Mouse (Mus musculus): ENCODE results near the gene Olfr1357. TPM values are rescaled to one million over a fixed set of nuclear protein-coding genes. Genes with fewer than 3 reads are reported as not detected.

The Olfr1357 gene
- polyA plus RNA-seq, 1 experiment from 2014 or later: not detected

- peaks cover 29% of the 10 kb centered on the region; the same call in 1 of the 2 replicates for H3K36me3 ChIP-seq (ENCODE audit: control insufficient read depth, insufficient read depth, low read length)
- no peak overlapping the region for H3K9ac ChIP-seq (ENCODE audit: low read depth, low read length)
- ATAC-seq (ENCODE audit: low FRiP score, low TSS enrichment): no peak
- H3K4me3 ChIP-seq (ENCODE audit: low read length): peak overlapping the region; percentile 69; the same call in 1 of the 2 replicates
- H3K9me3 ChIP-seq (ENCODE audit: control insufficient read depth, low read length): no peaks in the 10 kb centered on the region
- H3K4me1 ChIP-seq (ENCODE audit: control insufficient read depth, insufficient read depth, low read length): no peaks in the 10 kb centered on the region
- no peaks in the 10 kb centered on the region for H3K27me3 ChIP-seq (ENCODE audit: control insufficient read depth, insufficient read depth, low read length)
- H3K4me2 ChIP-seq (replicated peaks; ENCODE audit: low read depth, low read length): no peak overlapping the region
- 83% methylated on average over 2 of the region's 2 CpGs for WGBS
- no peak overlapping the region for H3K27ac ChIP-seq (ENCODE audit: low read depth, low read length)
These were observed 42.2 kb downstream of the Olfr1357 start for GRCm38 (mm10) chr10:78575690-78576089.

- peak overlapping the region; percentile 74 for H3K9ac ChIP-seq (ENCODE audit: low read depth, low read length)
- peak overlapping the region; percentile 69 for H3K4me3 ChIP-seq (ENCODE audit: low read length)
- H3K4me2 ChIP-seq (replicated peaks; ENCODE audit: low read depth, low read length): peak overlapping the region; percentile 64
- H3K27me3 ChIP-seq (ENCODE audit: control insufficient read depth, insufficient read depth, low read length): no peaks in the 10 kb centered on the region
- H3K4me1 ChIP-seq (ENCODE audit: control insufficient read depth, insufficient read depth, low read length): no peaks in the 10 kb centered on the region
- peak overlapping the region; percentile 85 for H3K27ac ChIP-seq (ENCODE audit: low read depth, low read length)
- ATAC-seq (ENCODE audit: low FRiP score, low TSS enrichment): peak; percentile 53
- 15% methylated on average over 13 of the region's 13 CpGs for WGBS
- peaks cover 28% of the 10 kb centered on the region; the same call in 1 of the 2 replicates for H3K36me3 ChIP-seq (ENCODE audit: control insufficient read depth, insufficient read depth, low read length)
- H3K9me3 ChIP-seq (ENCODE audit: control insufficient read depth, low read length): no peaks in the 10 kb centered on the region
These were observed 42.7 kb downstream of the Olfr1357 start for GRCm38 (mm10) chr10:78575105-78575632.

- Histone ChIP-seq H3K9me3 (ENCODE audit: control insufficient read depth, low read length) (no peaks in the 10 kb centered on the region), H3K4me2 (replicated peaks; ENCODE audit: low read depth, low read length) (peak within 1 kb of the TSS; percentile 64), H3K9ac (ENCODE audit: low read depth, low read length) (peak within 1 kb of the TSS; percentile 74), H3K4me3 (ENCODE audit: low read length) (peak within 1 kb of the TSS; percentile 69), H3K36me3 (ENCODE audit: control insufficient read depth, insufficient read depth, low read length) (peaks cover 21% of the 10 kb centered on the region; the same call in 1 of the 2 replicates), H3K4me1 (ENCODE audit: control insufficient read depth, insufficient read depth, low read length) (no peaks in the 10 kb centered on the region), H3K27me3 (ENCODE audit: control insufficient read depth, insufficient read depth, low read length) (no peaks in the 10 kb centered on the region), H3K27ac (ENCODE audit: low read depth, low read length) (peak within 1 kb of the TSS; percentile 85)
- 0% methylated on average over 51 of the region's 51 CpGs for WGBS
- ATAC-seq (ENCODE audit: low FRiP score, low TSS enrichment): peak; percentile 93
These were observed 43.4 kb downstream of the Olfr1357 start, which contains the start of gene Ilvbl for GRCm38 (mm10) chr10:78574250-78575104. TSS of gene Ilvbl (plus strand) at chr10:78574346.

- H3K36me3 ChIP-seq (ENCODE audit: control insufficient read depth, insufficient read depth, low read length): peaks cover 9% of the 10 kb centered on the region; the same call in 1 of the 2 replicates
- H3K4me2 ChIP-seq (replicated peaks; ENCODE audit: low read depth, low read length): no peak overlapping the region
- H3K27ac ChIP-seq (ENCODE audit: low read depth, low read length): no peak overlapping the region
- no peaks in the 10 kb centered on the region for H3K4me1 ChIP-seq (ENCODE audit: control insufficient read depth, insufficient read depth, low read length)
- no peaks in the 10 kb centered on the region for H3K9me3 ChIP-seq (ENCODE audit: control insufficient read depth, low read length)
- H3K9ac ChIP-seq (ENCODE audit: low read depth, low read length): no peak overlapping the region
- H3K4me3 ChIP-seq (ENCODE audit: low read length): no peak overlapping the region
- 77% methylated on average over 3 of the region's 3 CpGs for WGBS
- no peaks in the 10 kb centered on the region for H3K27me3 ChIP-seq (ENCODE audit: control insufficient read depth, insufficient read depth, low read length)
- ATAC-seq (ENCODE audit: low FRiP score, low TSS enrichment): no peak
These were observed 44.6 kb downstream of the Olfr1357 start for GRCm38 (mm10) chr10:78573226-78573625.

- H3K9ac ChIP-seq (ENCODE audit: low read depth, low read length): no peak overlapping the region
These were observed 47.0 kb downstream of the Olfr1357 start for GRCm38 (mm10) chr10:78570897-78571296.

GRCm38 (mm10) chr10:78570416-78570815 lies 47.5 kb downstream of the Olfr1357 start:
- Histone ChIP-seq H3K4me1 (ENCODE audit: control insufficient read depth, insufficient read depth, low read length) (no peaks in the 10 kb centered on the region), H3K27ac (ENCODE audit: low read depth, low read length) (no peak overlapping the region)
- 70% methylated on average over 6 of the region's 6 CpGs for WGBS

More at GRCm38 (mm10) chr10:78570897-78571296, 47.0 kb downstream of the Olfr1357 start:
- H3K4me3 ChIP-seq (ENCODE audit: low read length): no peak overlapping the region
- H3K36me3 ChIP-seq (ENCODE audit: control insufficient read depth, insufficient read depth, low read length): no peaks in the 10 kb centered on the region
- H3K4me1 ChIP-seq (ENCODE audit: control insufficient read depth, insufficient read depth, low read length): no peaks in the 10 kb centered on the region
- WGBS: 68% methylated on average over 2 of the region's 2 CpGs
- H3K9me3 ChIP-seq (ENCODE audit: control insufficient read depth, low read length): no peaks in the 10 kb centered on the region
- H3K27me3 ChIP-seq (ENCODE audit: control insufficient read depth, insufficient read depth, low read length): no peaks in the 10 kb centered on the region
- no peak overlapping the region for H3K4me2 ChIP-seq (replicated peaks; ENCODE audit: low read depth, low read length)
- H3K27ac ChIP-seq (ENCODE audit: low read depth, low read length): no peak overlapping the region
- no peak for ATAC-seq (ENCODE audit: low FRiP score, low TSS enrichment)

GRCm38 (mm10) chr10:78569686-78570085 lies 48.2 kb downstream of the Olfr1357 start:
- Histone ChIP-seq H3K4me2 (replicated peaks; ENCODE audit: low read depth, low read length) (no peak overlapping the region), H3K36me3 (ENCODE audit: control insufficient read depth, insufficient read depth, low read length) (no peaks in the 10 kb centered on the region), H3K9me3 (ENCODE audit: control insufficient read depth, low read length) (no peaks in the 10 kb centered on the region), H3K27me3 (ENCODE audit: control insufficient read depth, insufficient read depth, low read length) (no peaks in the 10 kb centered on the region), H3K4me3 (ENCODE audit: low read length) (no peak overlapping the region), H3K4me1 (ENCODE audit: control insufficient read depth, insufficient read depth, low read length) (no peaks in the 10 kb centered on the region), H3K27ac (ENCODE audit: low read depth, low read length) (no peak overlapping the region), H3K9ac (ENCODE audit: low read depth, low read length) (no peak overlapping the region)
- no peak for ATAC-seq (ENCODE audit: low FRiP score, low TSS enrichment)
- WGBS: 55% methylated on average over 3 of the region's 3 CpGs

More at GRCm38 (mm10) chr10:78570416-78570815, 47.5 kb downstream of the Olfr1357 start:
- no peaks in the 10 kb centered on the region for H3K36me3 ChIP-seq (ENCODE audit: control insufficient read depth, insufficient read depth, low read length)
- H3K4me2 ChIP-seq (replicated peaks; ENCODE audit: low read depth, low read length): no peak overlapping the region
- H3K27me3 ChIP-seq (ENCODE audit: control insufficient read depth, insufficient read depth, low read length): no peaks in the 10 kb centered on the region
- ATAC-seq (ENCODE audit: low FRiP score, low TSS enrichment): no peak
- H3K4me3 ChIP-seq (ENCODE audit: low read length): no peak overlapping the region
- no peak overlapping the region for H3K9ac ChIP-seq (ENCODE audit: low read depth, low read length)
- H3K9me3 ChIP-seq (ENCODE audit: control insufficient read depth, low read length): no peaks in the 10 kb centered on the region

GRCm38 (mm10) chr10:78569191-78569590 lies 48.7 kb downstream of the Olfr1357 start:
- 77% methylated on average over 3 of the region's 3 CpGs for WGBS
- Histone ChIP-seq H3K9ac (ENCODE audit: low read depth, low read length) (no peak overlapping the region), H3K9me3 (ENCODE audit: control insufficient read depth, low read length) (no peaks in the 10 kb centered on the region), H3K4me1 (ENCODE audit: control insufficient read depth, insufficient read depth, low read length) (no peaks in the 10 kb centered on the region), H3K4me3 (ENCODE audit: low read length) (no peak overlapping the region), H3K27me3 (ENCODE audit: control insufficient read depth, insufficient read depth, low read length) (no peaks in the 10 kb centered on the region), H3K4me2 (replicated peaks; ENCODE audit: low read depth, low read length) (no peak overlapping the region), H3K27ac (ENCODE audit: low read depth, low read length) (no peak overlapping the region), H3K36me3 (ENCODE audit: control insufficient read depth, insufficient read depth, low read length) (no peaks in the 10 kb centered on the region)
- no peak for ATAC-seq (ENCODE audit: low FRiP score, low TSS enrichment)

- Histone ChIP-seq H3K4me3 (ENCODE audit: low read length) (no peak overlapping the region), H3K4me1 (ENCODE audit: control insufficient read depth, insufficient read depth, low read length) (no peaks in the 10 kb centered on the region), H3K27ac (ENCODE audit: low read depth, low read length) (no peak overlapping the region), H3K36me3 (ENCODE audit: control insufficient read depth, insufficient read depth, low read length) (no peaks in the 10 kb centered on the region), H3K4me2 (replicated peaks; ENCODE audit: low read depth, low read length) (no peak overlapping the region), H3K27me3 (ENCODE audit: control insufficient read depth, insufficient read depth, low read length) (no peaks in the 10 kb centered on the region), H3K9me3 (ENCODE audit: control insufficient read depth, low read length) (no peaks in the 10 kb centered on the region), H3K9ac (ENCODE audit: low read depth, low read length) (no peak overlapping the region)
- no peak for ATAC-seq (ENCODE audit: low FRiP score, low TSS enrichment)
- WGBS: 95% methylated on average over 1 of the region's 1 CpGs
These were observed 52.8 kb downstream of the Olfr1357 start for GRCm38 (mm10) chr10:78565070-78565469.
